Mouse (Mus musculus): ENCODE measurements around the gene Amigo1.

Amigo1 gene

GRCm38 (mm10) chr3:108178756-108179715, 7.1 kb upstream of the Amigo1 start:
- in situ Hi-C loops (cut with MboI, MseI), result no loop called here

DNA sequence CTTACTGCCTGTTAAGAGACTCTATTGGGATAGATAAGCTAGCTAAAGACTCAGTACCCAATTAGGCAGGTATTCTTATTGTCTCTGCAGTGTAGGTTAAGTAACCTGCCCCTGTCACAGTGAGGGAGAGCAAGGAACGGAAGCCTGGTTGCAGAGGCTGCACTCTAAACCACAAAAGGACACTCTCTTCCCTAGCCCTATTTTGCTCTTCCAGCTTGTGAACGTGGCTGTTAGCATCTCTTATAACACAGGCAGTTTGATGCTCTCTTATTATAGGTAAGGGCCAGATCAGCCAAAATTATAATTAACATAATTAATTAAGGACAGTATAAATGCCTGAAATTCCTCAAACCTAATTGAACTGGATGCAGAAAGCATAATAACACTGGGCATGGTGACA, 5.6 kb upstream of the Amigo1 start:
- in situ Hi-C loops (cut with MboI, MseI), result no loop called here

DNA sequence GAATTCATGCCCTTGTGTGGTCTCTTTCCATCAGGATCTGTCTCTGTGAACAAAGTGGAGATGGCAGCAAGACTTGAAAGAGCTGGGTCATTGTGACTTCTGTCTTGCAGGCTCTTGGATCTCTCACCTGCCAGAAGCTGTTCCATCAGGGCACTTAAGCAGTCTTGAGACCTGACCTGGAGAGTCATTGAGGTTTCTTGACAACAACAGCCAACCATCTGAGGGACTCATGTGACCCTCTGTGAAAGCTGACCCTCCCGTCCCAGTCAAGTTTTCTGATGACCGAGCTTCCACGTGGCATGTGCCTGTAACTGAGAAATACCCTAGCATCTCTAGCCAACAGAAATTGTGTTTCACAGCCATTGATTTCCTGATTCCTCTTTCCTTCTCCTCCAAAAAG, 1.4 kb upstream of the Amigo1 start:
- in situ Hi-C loops (cut with MboI, MseI), result no loop called here

- in situ Hi-C loops (cut with MboI, MseI), result no loop called here
Observed at GRCm38 (mm10) chr3:108185460-108186097, 556 bp upstream of the Amigo1 start.

GRCm38 (mm10) chr3:108187111-108187795, 1.1 kb downstream of the Amigo1 start:
- in situ Hi-C loops (cut with MboI, MseI), result no loop called here

DNA sequence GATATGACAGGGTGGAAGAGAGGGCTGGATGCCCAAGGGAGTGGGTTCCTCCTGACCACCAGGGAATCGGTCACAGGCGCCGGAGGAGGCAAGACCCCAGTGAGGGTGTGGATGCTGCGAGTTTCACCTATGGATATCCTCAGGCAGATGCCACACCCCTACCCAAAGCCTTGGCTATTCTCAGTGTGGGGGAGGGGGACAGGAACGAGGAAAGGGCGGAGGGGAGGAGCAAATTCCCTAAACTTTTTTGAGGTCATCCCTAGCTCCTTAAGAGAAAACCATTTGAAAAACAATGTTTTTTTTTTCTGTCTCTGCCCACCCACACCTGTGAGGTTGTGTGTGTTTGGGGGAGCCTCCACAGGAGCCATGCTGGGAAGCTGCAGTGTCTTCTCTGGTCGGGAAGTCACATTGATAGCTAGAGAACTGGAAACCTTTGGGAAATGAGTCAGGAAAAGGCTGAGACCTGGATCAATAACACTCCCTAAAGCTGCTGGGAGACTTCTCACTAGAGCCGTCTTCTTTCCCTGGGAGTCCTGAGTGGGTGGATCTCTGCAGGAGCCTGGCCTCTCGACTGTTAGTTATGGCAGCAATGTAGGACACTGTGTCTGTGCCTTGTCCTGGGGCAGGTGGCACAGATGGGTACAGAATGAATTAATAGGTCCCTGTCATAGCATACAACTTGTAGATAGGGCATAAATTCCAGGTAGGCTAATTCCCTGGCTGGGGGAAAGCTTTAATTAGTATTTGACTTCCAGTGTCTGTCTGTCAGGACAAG, 2.8 kb downstream of the Amigo1 start:
- in situ Hi-C loops (cut with MboI, MseI), result no loop called here

GRCm38 (mm10) chr3:108189897-108190296, 3.8 kb downstream of the Amigo1 start:
- in situ Hi-C loops (cut with MboI, MseI), result no loop called here

DNA sequence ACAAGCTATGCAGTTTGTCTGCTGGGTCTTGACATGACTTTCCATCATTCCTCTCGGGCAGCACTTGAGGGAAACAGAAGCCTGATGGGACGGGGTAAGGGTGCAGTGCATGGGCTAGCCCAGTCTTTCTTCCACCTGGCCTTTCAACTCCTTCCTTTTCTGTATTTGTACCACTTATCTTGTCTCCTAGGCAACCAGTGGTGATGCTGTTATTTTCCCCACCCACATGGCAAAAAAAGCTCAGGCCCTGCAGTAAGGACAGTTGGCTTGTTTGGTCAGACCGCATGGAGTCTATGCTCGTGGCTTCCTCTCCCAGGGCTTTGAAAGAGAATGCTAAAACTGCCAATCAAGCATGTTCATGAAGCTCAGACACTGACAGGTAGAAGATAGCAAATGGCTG, 7.6 kb downstream of the Amigo1 start:
- in situ Hi-C loops (cut with MboI, MseI), result no loop called here

DNA sequence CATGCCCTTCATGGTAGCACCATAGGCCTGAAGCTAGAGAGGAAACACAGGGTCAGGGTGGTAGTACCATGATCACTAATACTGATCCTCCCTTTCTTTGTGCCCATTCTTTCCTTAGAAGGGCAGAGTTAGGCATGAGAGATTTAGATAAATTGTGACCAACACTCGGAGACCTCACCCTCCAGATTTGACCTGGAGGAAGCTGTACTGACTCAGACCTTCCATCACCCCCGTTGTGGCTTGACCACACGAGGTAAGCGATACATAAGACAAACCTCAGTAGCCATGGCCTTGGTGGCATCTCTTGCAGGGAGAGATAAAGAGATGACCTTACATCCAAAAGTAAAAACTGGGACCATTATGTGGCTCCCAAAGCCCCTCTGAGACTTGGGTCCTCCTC, 9.2 kb downstream of the Amigo1 start:
- in situ Hi-C loops (cut with MboI, MseI), result no loop called here

DNA sequence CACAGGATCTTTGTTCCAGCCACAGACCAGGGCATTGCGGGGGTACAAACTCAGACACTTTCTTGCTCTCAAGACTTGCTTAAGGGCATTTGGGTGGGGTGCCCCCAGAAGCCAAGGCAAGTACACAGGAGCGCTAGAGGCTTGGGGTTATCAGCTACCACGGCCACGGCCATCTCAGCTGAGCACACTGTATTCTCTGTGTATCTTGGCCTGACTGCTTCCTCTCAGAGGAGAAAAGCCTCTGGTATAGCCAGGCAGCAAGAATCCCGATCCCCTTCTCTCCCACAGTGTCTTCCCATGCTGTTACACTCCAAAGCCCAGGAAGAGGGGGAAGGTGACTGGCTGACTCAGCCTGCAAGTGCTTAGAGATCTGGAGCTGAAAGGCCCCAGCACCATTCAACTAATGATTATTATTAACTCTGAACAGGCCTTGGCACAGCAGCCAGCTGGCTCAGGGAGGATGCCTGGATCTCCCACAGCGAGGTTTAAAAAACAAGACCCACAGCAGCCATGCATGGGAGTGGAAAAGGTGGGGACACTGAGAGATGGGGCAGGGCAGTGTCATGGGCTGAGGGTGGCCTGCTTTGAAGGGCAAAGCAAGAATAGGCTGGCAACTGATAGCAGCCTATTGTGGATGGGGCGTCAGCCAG, 9.9 kb downstream of the Amigo1 start:
- in situ Hi-C loops (cut with MboI, MseI), result no loop called here

DNA sequence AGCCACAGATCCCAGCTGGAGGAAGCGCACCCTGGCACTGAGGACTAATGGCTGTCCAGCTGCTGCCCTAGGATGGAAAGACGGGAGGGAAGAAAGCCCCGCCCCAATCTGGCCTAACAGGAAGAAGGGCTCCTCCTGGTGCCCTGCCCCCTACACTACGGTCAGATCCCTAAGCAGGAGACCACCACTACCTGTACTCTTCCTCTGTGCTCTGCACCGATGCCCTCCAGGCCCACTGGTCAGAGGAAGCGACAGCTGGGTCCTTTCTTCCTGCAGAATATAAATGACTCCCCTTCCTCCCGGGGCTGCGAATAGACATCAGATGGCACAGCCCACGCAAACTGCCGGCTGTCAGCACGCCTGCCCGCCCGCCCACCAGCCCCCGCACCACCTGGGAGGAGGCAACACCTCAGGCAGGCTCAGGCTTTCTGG, 10.9 kb downstream of the Amigo1 start:
- in situ Hi-C loops (cut with MboI, MseI), result no loop called here

GRCm38 (mm10) chr3:108199231-108199630, 13.1 kb downstream of the Amigo1 start:
- in situ Hi-C loops (cut with MboI, MseI), result no loop called here

DNA sequence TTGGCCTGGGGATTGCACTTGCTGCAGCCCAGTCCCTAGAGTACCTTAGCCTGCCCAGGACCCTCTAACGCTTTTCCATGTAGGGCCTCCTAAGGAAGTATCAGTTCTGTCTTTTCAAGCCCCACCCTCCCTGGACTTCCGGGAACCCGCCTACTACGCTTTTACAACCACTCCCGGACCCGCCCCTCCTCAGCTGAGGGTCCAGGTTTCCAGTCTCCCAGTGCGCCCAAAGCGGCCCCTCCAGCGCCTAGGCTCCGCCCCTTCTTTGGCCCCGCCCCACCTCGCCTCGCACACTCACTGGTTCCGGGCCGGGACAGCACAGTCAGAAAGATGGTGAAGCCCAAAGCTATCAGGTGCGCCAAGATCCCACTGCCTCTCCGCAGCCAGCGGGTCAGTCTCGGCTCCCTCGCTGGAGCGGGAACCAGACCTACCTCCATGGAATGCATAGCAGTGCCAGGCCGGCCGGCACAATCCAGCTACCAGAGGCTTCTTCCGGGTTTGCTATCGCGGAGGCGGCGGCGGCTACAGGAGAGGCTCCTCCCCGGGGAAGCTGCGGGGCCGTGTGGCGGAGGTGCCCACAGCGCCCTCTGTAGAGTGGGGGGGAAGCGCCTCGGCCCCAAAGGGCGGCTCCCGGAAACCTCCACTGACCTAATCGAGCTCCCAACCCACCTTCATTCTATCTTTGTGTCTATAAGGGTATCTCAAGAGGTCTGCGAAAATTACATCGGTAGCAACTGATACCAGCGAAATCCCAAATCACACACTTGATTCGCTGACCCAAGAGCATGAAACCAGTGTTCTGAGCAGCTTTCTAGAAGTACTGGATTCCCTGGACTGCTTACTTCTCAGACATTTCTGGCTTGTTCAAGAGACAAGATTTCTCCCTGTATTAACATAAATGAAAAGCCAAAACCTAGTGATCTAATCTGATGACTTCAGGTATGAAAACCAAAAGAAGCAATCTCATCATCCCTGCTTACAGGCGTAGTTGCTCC, 14.5 kb downstream of the Amigo1 start, which contains the start of gene Cyb561d1:
TSS of gene Cyb561d1 (minus strand) at position 884 of the 995 bp plus-strand sequence.
- in situ Hi-C loops (cut with MboI, MseI), result no loop called here

DNA sequence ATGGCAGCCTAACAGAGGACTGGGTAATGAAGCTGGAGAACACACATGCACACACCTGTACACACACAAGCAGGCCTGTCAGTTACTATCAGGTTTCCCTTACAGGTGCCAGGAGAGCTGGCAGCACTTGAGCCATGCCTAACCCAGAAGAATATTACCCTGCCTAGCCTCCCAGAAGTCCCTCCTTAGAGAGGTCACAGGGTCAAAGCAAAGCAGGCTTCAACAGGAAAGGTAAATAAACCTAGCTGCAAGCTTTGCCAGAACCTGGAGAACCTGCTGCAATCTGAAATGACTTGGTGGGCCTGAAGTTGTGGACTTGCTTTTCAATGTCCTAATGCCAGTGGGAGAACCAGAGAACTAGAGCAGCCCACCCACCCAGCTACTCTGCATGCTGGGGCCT, 16.4 kb downstream of the Amigo1 start:
- in situ Hi-C loops (cut with MboI, MseI), result no loop called here

- in situ Hi-C loops (cut with MboI, MseI), result no loop called here
Observed at GRCm38 (mm10) chr3:108203212-108203611, 17.1 kb downstream of the Amigo1 start.

GRCm38 (mm10) chr3:108203621-108204325, 17.6 kb downstream of the Amigo1 start:
- in situ Hi-C loops (cut with MboI, MseI), result no loop called here

DNA sequence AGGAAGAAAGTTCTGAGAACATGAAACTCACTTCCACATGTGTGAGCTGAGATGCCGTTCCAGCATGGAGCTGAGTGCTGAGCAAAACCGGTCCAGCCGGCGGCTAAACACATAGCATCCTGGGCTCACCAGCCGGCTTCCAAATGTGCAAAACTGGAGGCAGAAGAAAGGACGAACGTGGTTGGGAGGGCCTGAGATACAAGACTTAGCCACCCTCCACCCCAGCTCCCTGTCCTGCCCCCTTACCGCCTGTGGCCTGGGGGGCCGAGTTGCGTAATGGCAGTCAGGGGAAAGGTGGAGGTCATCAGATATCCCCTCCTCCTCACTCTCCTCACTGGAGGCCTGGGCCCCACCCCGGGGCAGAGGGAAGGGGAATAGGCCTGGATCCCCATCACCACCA, 18.3 kb downstream of the Amigo1 start:
- in situ Hi-C loops (cut with MboI, MseI), result no loop called here

- in situ Hi-C loops (cut with MboI, MseI), result no loop called here
Observed at GRCm38 (mm10) chr3:108205601-108206000, 19.5 kb downstream of the Amigo1 start.
